Mouse (Mus musculus): ENCODE measurements around the gene Ptpn1.

Ptpn1 gene

DNA sequence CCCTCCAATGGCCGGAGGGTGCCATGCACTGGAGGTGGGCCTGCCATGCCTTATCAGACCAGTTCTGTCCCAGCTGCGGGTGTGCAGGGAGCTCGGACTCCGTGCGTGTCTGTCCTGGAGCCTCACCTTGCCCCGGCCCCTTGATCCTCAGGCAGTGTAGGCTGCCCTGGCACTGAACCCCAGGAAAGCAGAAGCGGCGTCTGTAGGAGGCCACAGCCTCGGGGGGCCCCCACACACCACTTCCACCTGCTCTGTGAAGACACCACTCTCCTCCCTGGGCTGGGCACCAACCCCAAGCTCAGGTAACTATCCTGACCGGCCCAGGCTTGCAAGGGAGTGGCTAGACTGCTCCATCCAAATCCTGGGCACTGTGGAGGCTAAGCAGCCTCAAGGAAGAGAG lies 48.5 kb downstream of the Ptpn1 start:
- DNase-seq = no peak

GRCm38 (mm10) chr2:167982646-167983045 lies 50.8 kb downstream of the Ptpn1 start:
- DNase-seq = no peak

- DNase-seq = no peak
Observed at GRCm38 (mm10) chr2:167984371-167984770, 52.5 kb downstream of the Ptpn1 start.

DNA sequence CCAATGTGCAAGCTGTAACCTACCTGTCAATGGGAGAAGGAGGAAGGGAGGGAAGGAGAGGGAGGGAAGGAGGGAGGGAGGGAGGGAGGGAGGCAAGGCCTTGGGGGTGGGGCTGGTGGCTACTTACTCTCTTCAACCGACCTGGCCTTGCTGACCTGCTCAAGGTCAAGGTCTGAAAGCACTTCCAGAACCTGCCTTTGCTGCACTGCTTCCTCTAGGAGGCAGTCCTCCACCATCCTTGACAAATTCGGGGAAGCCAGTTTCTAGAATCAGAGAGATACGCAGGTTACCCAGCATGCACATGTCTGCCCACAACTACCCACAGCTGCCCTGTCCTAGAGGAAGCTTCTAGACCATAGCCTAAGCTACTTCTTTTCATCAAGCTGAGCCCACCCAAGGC lies 53.1 kb downstream of the Ptpn1 start:
- DNase-seq = no peak

DNA sequence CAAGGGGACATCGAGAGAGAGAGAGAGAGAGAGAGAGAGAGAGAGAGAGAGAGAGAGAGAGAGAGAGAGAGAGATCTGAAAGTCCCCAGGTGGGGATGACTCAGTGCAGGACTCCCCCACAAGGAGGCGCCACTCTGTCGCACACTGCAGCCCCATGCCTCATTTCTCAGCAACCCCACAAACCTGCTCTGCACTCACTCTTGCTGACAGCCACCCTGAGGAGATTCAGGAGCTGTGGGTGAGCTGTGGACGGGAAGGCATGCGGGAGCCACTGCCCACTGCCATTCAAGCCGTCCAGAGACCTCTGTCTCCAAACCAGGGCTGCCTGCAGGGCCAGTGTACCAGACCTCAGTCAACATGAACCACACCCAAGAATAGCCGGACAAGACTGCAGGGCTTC lies 54.9 kb downstream of the Ptpn1 start:
- DNase-seq = no peak

DNA sequence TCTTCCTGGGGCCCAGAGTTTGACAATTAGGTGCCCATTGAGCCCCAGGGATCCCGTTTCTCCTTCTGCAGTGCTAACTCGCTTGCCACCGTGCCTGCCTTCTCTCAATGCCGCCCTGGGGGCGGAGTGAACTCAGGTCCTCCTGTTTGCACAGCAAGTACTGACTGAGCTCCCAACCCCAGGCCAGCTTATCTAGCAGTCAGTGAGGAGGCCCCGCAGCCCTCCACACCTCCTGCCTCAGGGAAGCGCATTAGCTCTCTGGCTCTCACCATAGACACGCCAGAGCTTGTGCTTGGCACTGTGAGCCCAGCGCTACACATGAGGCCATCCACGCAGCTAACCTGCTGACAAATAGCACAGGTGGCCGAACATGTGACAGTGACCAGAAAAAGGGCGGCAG lies 55.8 kb downstream of the Ptpn1 start:
- no peak for DNase-seq

DNA sequence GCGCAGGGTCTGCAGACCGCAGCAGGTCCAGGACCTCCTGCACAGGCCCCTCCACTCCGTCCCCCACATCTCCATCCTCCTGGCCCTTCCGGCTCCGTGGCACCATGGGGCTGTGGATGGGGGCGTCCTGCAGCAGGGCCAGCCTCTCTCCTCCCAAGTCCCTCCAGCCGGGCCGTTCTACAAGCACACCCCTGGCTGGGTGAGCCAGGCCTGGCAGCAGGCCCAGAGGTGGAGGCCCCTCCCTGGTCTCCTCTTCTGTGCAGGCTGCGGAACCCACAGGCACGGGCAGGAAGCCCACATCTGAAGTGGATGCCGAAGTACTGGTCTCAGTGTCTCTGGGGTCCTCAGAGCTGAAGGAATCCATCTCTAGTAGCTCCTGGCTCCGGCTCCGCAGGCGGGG lies 57.5 kb downstream of the Ptpn1 start:
- no peak for DNase-seq

- no peak for DNase-seq
Observed at GRCm38 (mm10) chr2:167993260-167993659, 61.4 kb downstream of the Ptpn1 start.

DNA sequence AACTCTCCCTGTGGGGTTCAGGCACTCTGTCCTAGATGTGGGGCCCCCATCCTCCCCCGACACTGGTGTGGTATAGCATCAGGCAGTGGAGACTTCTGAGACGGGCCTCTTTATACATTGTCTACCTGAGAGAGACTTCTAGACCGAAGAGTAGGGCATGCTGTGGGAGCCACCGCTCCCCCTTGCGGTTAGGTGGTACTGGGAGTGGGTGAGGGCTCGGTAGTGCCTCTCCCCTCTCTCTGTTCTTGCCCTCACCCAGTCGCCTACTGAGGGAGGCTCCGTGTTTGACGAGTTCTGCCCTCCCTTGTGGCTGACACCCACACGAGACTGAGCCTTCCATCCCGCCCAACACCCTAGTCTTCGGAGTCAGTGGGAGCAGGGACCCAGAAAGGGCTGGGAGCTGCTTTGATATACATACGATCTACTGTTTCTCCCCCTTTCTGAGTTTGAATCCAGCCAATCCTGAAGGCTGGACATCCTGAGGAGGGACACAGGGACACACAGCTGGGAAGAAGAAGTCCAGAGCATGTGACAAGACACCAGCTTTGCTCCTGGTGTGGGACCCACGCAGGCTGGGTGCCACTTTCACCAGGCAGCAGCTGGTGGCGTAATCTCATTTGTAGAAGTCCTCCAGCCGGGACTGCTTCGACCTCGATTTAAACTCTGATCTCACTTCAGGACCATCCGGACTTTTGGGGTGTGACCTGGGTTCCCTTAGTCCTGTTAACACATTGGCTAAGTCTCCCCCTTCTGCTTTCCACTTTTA lies 64.2 kb downstream of the Ptpn1 start:
- DNase-seq = no peak

DNA sequence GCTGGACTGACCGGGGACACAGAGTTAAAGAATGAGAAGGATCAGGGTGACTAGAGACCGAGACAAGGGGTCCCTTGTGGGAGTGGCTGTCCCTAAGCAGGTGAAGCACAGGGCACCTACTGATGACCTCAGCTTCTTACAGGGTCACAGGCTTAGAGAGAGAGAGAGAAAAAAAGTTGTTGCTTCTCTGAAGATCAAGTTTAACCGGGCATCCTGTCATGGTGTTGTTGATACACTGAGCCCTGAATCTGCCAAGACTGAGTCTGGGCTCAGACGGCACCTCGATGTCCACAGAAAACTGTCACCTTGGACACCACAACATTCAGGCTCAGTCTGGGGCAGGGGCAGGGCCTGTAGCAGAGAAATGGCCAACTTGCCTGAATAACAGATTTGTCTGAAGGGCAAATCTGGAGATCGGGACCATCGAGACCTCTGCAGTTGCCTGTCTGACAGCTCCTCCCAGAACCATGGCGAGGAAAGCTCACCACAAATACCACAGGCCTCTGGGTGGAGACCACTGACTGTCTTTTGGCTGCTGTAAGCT lies 64.9 kb downstream of the Ptpn1 start:
- DNase-seq = no peak

DNA sequence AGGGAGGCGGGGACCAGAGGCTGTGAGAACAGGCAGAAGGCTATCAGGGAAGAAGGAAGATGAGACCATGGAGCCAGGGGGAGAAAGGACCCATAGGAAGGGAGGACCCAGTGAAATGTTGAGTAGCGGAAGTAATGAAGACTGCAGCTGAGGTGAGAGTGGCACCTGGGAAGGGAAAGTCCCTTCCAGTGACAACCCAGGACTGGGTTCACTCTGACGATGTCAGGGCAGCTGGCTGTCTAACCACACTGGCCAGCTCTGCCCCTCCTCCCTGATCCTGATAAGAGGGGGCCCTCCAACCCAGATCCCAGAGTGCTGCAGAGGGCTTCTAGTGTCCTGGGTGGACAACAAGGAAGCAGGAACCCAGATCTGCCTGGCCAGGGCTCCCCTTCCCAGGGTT lies 65.7 kb downstream of the Ptpn1 start:
- DNase-seq = no peak

DNA sequence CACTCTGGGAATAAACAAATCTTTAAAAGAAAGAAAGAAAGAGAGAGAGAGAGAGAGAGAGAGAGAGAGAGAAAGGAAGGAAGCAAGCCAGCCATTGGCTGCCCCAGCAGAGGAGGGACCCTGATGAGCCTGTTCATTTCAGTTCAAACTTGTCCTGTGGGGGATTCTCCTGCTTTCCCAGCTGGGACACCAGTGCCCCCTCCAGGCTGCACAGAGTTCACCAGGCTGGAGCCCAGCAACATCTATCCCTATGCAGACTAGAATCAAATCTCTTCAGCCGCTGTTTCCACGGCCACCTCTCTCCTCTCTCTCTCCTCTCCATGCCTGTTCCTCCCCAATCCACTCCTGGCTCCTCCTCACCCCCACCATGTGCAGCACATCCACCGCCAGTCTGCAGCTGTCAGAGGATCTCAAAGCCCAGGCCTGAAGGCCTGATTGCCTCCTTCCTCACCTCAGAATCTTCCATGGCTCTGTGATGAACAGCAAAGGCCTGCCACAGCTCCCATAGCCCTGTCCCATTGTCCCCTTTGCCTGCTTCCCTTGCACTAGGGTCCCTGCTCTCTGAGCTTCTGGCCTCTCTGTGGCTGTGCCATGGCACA lies 67.4 kb downstream of the Ptpn1 start:
- DNase-seq = no peak

- DNase-seq = no peak
Observed at GRCm38 (mm10) chr2:168002188-168002587, 70.3 kb downstream of the Ptpn1 start.

DNA sequence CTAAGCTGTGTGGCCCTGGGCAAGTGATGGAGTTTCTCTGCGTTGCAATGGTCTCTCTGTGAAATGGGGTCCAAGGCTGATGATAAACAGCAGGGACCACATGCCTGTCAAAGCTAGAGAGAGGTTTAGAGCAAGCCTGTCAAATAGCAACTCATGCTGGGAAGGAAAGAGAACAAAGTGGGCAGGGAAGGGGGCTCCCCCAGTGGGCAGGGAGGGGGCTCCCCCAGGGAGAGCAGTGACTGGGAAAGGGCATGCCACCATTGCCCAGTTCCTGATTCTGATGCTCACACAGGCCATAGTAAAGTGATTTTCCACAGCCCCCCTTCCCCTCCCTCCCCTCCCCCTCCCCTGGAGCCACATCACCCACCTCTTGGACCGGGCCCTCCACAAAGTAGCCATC lies 71.0 kb downstream of the Ptpn1 start:
- DNase-seq = no peak

DNA sequence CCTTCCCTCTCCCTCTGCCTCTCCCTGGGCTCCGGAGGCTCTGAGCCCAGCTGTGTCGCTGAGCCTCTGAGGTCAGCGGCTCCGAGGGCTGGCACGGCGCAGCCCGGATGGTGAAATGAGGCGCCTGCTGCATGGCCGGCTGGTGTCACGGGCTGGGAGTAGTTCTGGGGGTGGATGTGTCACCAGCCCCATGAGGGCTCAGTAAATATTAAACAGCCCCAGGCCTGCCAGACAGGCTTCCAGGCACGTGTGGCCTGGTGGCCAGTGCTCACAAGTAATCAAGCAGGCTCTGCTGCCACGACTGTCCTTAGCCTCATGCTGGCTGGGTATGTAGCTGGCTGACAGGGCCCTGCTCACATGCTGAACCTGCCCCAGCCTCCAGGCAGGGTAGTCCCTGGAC lies 71.6 kb downstream of the Ptpn1 start:
- no peak for DNase-seq

GRCm38 (mm10) chr2:168004369-168004768 lies 72.5 kb downstream of the Ptpn1 start:
- no peak for DNase-seq

DNA sequence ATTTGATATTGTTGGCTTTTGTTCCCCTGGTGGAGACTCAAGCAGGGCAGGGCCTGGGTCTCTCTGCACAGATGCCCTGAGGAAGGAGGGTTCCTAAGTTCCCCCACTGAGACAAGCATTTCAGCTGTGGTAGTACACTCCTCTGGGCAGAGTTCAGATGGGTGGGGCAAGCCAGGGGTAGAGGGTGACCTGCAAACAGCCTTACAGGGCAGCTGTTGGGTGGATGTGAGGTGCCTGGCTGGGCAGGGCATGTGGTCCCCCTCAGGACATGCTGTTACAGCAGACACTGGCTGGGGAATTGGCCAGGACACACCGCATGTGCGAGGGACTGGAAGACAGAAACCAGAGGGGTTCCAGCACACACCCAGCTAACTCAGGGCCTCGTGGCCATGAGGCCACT lies 73.1 kb downstream of the Ptpn1 start:
- no peak for DNase-seq

DNA sequence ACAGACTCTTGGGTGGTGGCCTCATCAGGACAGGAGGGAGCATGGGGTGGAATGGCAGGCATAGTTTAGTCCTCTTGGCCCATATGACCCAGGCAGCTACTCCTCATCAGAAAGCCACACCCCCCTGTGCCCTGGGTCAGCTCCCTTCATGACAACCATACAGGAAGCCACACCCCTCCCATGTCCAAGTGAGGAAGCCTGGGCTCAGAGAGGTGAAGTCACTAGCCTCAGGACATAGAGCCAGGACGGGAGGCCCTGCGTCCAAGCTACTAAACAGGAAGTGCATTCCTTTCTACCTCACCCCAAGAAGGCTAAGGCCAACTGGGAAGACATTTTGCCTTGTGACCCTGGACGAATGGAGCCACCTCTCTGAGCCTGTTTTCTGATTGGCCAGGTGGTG lies 73.8 kb downstream of the Ptpn1 start:
- no peak for DNase-seq

GRCm38 (mm10) chr2:168006489-168006888 lies 74.6 kb downstream of the Ptpn1 start:
- DNase-seq = no peak

DNA sequence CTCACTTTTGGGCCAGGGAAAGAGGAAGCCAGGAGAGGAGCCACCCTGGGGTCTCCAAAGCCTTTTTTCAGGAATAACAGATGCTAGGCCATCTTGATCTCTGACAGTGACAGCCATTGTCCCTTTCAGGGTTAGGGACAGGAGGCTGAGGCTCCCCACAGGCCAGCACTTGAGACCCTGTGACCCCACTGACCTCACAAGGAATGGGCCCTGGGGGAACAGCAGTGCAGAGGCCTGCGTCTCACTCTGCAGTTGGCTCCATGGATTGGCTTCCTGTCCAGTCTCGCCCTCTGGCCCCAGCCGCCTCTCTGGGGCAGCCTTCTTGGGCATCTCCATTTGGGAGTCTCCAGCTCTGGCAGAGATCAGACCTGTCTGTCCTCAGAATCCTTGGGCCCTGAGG lies 76.3 kb downstream of the Ptpn1 start:
- no peak for DNase-seq

DNA sequence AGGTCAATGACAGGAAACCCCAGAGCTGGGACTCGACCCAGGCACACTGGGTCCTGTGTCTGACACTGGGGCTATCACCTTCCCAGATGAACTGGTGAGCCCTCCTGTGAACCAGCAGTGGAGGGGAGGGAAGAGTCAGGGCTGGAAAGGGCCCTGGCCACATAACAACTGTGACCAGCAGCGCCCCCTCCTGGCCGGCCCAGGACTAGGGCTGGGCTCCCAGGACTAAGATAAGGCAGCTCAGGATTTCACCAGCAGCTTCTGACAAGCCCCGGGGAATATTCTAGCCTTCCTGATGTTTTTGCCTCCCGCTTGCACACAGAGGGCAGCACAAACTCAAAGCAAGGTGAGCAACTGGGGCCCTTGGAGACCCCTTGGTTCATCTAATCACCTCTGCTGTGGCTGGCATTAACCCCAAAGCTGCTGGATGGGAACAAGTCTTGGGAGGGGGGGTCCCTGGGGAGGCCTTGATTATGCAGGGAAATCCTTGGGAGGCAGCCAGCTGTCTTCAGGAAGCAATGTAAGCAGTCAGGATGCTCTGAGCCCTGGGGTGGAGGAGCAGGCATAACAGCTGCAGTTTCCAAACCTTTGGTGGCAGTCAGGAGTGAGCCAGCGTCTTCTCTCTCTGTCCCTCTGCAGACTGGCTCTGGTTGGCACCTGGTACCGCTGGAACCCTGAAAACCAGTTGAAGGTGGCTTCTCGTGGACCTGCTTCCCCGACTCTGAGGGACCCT lies 78.2 kb downstream of the Ptpn1 start, which contains the start of gene Ripor3:
TSS of gene Ripor3 (minus strand) at position 683 of the 733 bp plus-strand sequence.
- peak; percentile 30 for DNase-seq

DNA sequence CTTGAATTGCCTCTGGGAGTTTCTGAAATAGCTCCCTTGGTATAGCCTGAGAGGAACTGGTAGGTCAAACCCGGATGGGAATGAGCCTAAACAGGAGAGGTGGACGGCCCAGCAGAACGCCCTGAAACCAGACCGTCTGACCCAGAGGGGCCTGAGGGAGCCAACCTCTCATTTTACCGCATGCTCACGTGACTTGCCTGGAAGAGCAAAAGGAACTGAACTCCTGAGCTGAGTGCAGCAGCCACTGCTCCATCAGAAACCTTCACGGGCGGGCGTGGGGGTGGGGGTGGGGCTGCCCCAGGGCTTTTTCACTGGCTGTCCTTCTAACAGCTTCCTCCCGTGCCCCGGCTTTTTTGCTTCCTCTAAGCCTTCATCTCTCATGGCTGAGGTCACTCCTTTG lies 79.0 kb downstream of the Ptpn1 start:
- DNase-seq = no peak

DNA sequence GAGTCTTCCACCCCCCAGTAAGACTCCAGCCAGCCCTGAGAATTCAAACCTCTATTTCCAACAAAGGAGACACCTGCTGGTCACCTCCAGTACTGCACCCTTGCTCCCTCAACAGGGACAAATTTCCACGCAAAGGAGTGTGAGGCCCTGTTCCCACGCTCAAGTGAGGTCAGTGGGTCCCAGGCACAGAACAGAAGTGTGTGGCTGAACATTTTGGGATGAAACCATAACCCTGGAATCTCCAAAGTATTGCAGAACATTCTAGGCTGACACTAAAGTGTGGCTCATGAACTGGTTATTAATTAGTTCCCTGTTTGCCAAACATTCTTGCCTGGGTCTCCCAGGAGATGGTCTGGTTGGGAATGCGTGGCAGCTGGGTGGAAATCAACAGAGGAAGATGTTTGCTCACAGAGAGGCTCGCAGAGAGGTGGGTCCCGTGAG lies 85.1 kb downstream of the Ptpn1 start:
- DNase-seq = peak; percentile 64

DNA sequence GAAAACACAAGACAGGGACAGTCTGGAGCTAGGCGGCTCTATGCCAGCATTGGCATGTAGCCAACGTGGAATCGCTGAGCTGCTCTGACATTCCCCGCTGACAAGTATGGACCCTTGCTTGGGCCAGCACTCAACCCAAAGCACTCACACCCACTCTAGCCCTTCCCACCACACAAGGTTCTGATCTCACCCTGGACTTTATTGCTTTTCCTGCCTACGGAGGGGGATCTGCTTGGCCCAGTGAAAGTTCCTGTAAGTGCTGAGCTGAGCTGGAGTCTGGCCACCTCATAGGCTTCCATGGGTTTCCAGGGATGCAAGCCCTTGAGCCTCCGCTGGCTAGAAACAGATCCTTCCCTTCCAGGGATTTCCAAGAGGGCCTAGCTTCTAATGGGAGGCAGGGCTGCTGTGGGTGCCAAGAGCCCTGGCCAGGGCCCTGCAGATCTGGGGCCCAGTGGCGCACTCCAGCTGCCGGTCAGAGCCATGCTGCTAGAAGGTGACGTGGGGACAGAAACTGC lies 87.4 kb downstream of the Ptpn1 start:
- no peak for DNase-seq
